In the genomic region with DNA sequence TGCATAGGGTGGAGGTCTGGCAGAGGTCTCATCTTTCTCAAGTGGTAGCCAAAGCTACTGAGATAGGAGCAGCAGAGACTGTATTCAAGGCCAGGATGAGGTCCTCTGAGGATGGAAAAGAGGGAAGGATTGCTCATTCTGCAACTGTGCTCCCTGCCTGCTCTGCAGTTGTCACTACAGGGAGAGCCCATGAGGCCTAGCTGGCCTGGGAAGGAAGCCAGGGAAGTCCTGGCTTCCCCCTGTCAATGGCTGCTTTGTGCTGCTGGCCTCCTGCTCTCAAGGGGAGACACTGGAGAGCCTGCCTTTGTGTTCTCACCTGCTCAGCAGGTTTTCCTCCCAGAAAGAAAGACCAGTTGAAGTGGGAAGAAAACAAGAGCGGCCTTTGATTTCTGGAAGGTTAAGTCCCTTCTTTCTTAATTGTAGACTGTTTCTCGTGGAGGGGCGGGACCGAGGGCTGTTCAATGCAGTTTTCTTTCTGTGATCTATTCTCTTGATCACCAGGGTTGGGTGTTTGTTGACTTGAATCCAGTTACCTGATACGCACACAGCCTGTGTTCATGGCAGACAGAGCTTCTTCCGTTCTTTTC, we compare ENCODE assay signal across 8 mouse cellular contexts.
DNase-seq lines count a peak whose midpoint lies in the region; ATAC-seq and TF ChIP-seq lines count a peak whose summit lies in the region.

No protein-coding gene starts in this region.

- no peaks in the 10 kb centered on the region for H3K36me3 ChIP-seq in hindbrain, embryonic 10.5 days
- no peaks in the 10 kb centered on the region for H3K36me3 ChIP-seq in hindbrain, embryonic 11.5 days (ENCODE audit: control insufficient read depth, insufficient read depth, low read length)
- no peaks in the 10 kb centered on the region for H3K36me3 ChIP-seq in small intestine, adult 2 months (ENCODE audit: control insufficient read depth, insufficient read depth, low read length)

- H3K27me3 ChIP-seq in hindbrain, embryonic 10.5 days (ENCODE audit: insufficient read depth, poor library complexity, severe bottlenecking), result no peaks in the 10 kb centered on the region
- H3K27me3 ChIP-seq in hindbrain, embryonic 11.5 days (ENCODE audit: control insufficient read depth, insufficient read depth, low read length), result no peaks in the 10 kb centered on the region
- no peaks in the 10 kb centered on the region for H3K27me3 ChIP-seq in small intestine, adult 2 months (ENCODE audit: control insufficient read depth, insufficient read depth, low read length)

- no peak for TF ChIP-seq CTCF in small intestine, adult 2 months (IDR thresholded peaks at IDR 0.05; ENCODE audit: extremely low read depth, insufficient read length, insufficient replicate concordance, low read depth, low read length)

- no peak for TF ChIP-seq POLR2A in small intestine, adult 2 months (IDR thresholded peaks at IDR 0.05; ENCODE audit: low read depth, low read length)

- WGBS in hindbrain, embryonic 10.5 days, result 47% methylated on average over 6 of the region's 6 CpGs
- WGBS in hindbrain, embryonic 11.5 days, result 49% methylated on average over 6 of the region's 6 CpGs
- WGBS in small intestine, adult 2 months, result 34% methylated on average over 6 of the region's 6 CpGs

- H3K9ac ChIP-seq in hindbrain, embryonic 11.5 days (ENCODE audit: low read depth, low read length), result no peak overlapping the region

- DNase-seq in hindbrain, embryonic 10.5 days (ENCODE audit: low spot score), result no peak
- DNase-seq in hindbrain, embryonic 11.5 days (ENCODE audit: low spot score), result no peak
- DNase-seq in brain, adult 2 months (ENCODE audit: low read depth, low spot score), result peak; percentile 82
- peak; percentile 43 for DNase-seq in gastrocnemius, postnatal 25 days
- peak; percentile 42 for DNase-seq in kidney, postnatal 10 days
- DNase-seq in T-cell, adult 2 months (ENCODE audit: low spot score), result no peak
- no peak for DNase-seq in spleen, postnatal 4 days (ENCODE audit: low spot score in 2 of 2)

- no peaks in the 10 kb centered on the region for H3K9me3 ChIP-seq in hindbrain, embryonic 10.5 days
- no peaks in the 10 kb centered on the region for H3K9me3 ChIP-seq in hindbrain, embryonic 11.5 days (ENCODE audit: control insufficient read depth, low read length)

- no peak overlapping the region for H3K4me2 ChIP-seq in hindbrain, embryonic 11.5 days (replicated peaks; ENCODE audit: low read depth, low read length)

- ATAC-seq in hindbrain, embryonic 11.5 days (ENCODE audit: low FRiP score), result no peak; the same call in 1 of the 2 replicates

- H3K4me3 ChIP-seq in hindbrain, embryonic 10.5 days, result no peak overlapping the region
- no peak overlapping the region for H3K4me3 ChIP-seq in hindbrain, embryonic 11.5 days (ENCODE audit: low read depth, low read length)
- H3K4me3 ChIP-seq in small intestine, adult 2 months (ENCODE audit: low read depth, low read length), result no peak overlapping the region

- peak overlapping the region; percentile 64; the same call in 1 of the 2 replicates for H3K27ac ChIP-seq in hindbrain, embryonic 10.5 days
- H3K27ac ChIP-seq in hindbrain, embryonic 11.5 days (ENCODE audit: low read depth, low read length), result no peak overlapping the region
- H3K27ac ChIP-seq in small intestine, adult 2 months (ENCODE audit: insufficient read depth, low read depth, low read length), result peak overlapping the region; percentile 56

- peaks cover 28% of the 10 kb centered on the region for H3K4me1 ChIP-seq in hindbrain, embryonic 10.5 days (replicated peaks)
- H3K4me1 ChIP-seq in hindbrain, embryonic 11.5 days (replicated peaks; ENCODE audit: control insufficient read depth, insufficient read depth, low read length), result no peaks in the 10 kb centered on the region
- peaks cover 27% of the 10 kb centered on the region for H3K4me1 ChIP-seq in small intestine, adult 2 months (ENCODE audit: control insufficient read depth, insufficient read depth, insufficient read length, low read length)

Comparison
In these comparisons a context has a peak if more than half of its experiments do, and no peak if none do; other contexts are left out.
1. DNase-seq: peak in brain, adult 2 months (single experiment), gastrocnemius, postnatal 25 days (single experiment) and kidney, postnatal 10 days (single experiment); none in hindbrain, embryonic 10.5 days (single experiment), hindbrain, embryonic 11.5 days (single experiment), T-cell, adult 2 months (single experiment) and spleen, postnatal 4 days (0 of 2).